Mouse (Mus musculus): ENCODE results near the gene Fhit. TPM values are rescaled to one million over a fixed set of nuclear protein-coding genes. Genes with fewer than 3 reads are reported as not detected.

Fhit gene
- polyA plus RNA-seq, 1 experiment from 2014 or later: 5.0 TPM

GRCm38 (mm10) chr14:10526800-10527199 is 635.0 kb downstream of the Fhit start:
- DNase-seq (ENCODE audit: low spot score) (no peak), ATAC-seq (replicated peaks; ENCODE audit: insufficient number of reproducible peaks, low FRiP score, low TSS enrichment, low read depth) (no peak)
- Histone ChIP-seq H3K4me2 (ENCODE audit: low read depth, low read length) (no peak overlapping the region), H3K27ac (replicated peaks; ENCODE audit: low read depth, low read length) (no peak overlapping the region), H3K36me3 (replicated peaks; ENCODE audit: control insufficient read depth, insufficient read depth, low read depth, low read length) (no peaks in the 10 kb centered on the region), H3K4me1 (ENCODE audit: control insufficient read depth, insufficient read depth, low read length) (no peaks in the 10 kb centered on the region), H3K9ac (replicated peaks; ENCODE audit: low read length) (no peak overlapping the region), H3K9me3 (replicated peaks; ENCODE audit: control insufficient read depth, low read length) (no peaks in the 10 kb centered on the region), H3K4me3 (ENCODE audit: low read depth, low read length) (no peak overlapping the region), H3K27me3 (ENCODE audit: control insufficient read depth, insufficient read depth, low read length) (no peaks in the 10 kb centered on the region)
- WGBS: 34% methylated on average over 2 of the region's 2 CpGs

GRCm38 (mm10) chr14:10525786-10526185 is 636.0 kb downstream of the Fhit start:
- Histone ChIP-seq H3K4me1 (ENCODE audit: control insufficient read depth, insufficient read depth, low read length) (no peaks in the 10 kb centered on the region), H3K9me3 (replicated peaks; ENCODE audit: control insufficient read depth, low read length) (no peaks in the 10 kb centered on the region), H3K27me3 (ENCODE audit: control insufficient read depth, insufficient read depth, low read length) (no peaks in the 10 kb centered on the region), H3K4me2 (ENCODE audit: low read depth, low read length) (no peak overlapping the region), H3K27ac (replicated peaks; ENCODE audit: low read depth, low read length) (no peak overlapping the region), H3K4me3 (ENCODE audit: low read depth, low read length) (no peak overlapping the region), H3K9ac (replicated peaks; ENCODE audit: low read length) (no peak overlapping the region), H3K36me3 (replicated peaks; ENCODE audit: control insufficient read depth, insufficient read depth, low read depth, low read length) (no peaks in the 10 kb centered on the region)
- 84% methylated on average over 4 of the region's 4 CpGs for whole genome bisulfite sequencing
- DNase-seq (ENCODE audit: low spot score) (no peak), ATAC-seq (replicated peaks; ENCODE audit: insufficient number of reproducible peaks, low FRiP score, low TSS enrichment, low read depth) (no peak)

- ATAC-seq (replicated peaks; ENCODE audit: insufficient number of reproducible peaks, low FRiP score, low TSS enrichment, low read depth) (no peak), DNase-seq (ENCODE audit: low spot score) (no peak)
- no peak overlapping the region for H3K27ac ChIP-seq (replicated peaks; ENCODE audit: low read depth, low read length)
- H3K27me3 ChIP-seq (ENCODE audit: control insufficient read depth, insufficient read depth, low read length): no peaks in the 10 kb centered on the region
- H3K9ac ChIP-seq (replicated peaks; ENCODE audit: low read length): no peak overlapping the region
- H3K9me3 ChIP-seq (replicated peaks; ENCODE audit: control insufficient read depth, low read length): no peaks in the 10 kb centered on the region
- no peaks in the 10 kb centered on the region for H3K36me3 ChIP-seq (replicated peaks; ENCODE audit: control insufficient read depth, insufficient read depth, low read depth, low read length)
- no peaks in the 10 kb centered on the region for H3K4me1 ChIP-seq (ENCODE audit: control insufficient read depth, insufficient read depth, low read length)
- H3K4me2 ChIP-seq (ENCODE audit: low read depth, low read length): no peak overlapping the region
- H3K4me3 ChIP-seq (ENCODE audit: low read depth, low read length): no peak overlapping the region
Measured at GRCm38 (mm10) chr14:10514026-10514425, 647.8 kb downstream of the Fhit start.

- ATAC-seq (replicated peaks; ENCODE audit: insufficient number of reproducible peaks, low FRiP score, low TSS enrichment, low read depth): no peak
- no peaks in the 10 kb centered on the region for H3K4me1 ChIP-seq (ENCODE audit: control insufficient read depth, insufficient read depth, low read length)
Measured at GRCm38 (mm10) chr14:10509252-10509651, 652.6 kb downstream of the Fhit start.

GRCm38 (mm10) chr14:10507560-10507959 is 654.3 kb downstream of the Fhit start:
- Histone ChIP-seq H3K27ac (replicated peaks; ENCODE audit: low read depth, low read length) (no peak overlapping the region), H3K4me3 (ENCODE audit: low read depth, low read length) (no peak overlapping the region), H3K4me2 (ENCODE audit: low read depth, low read length) (no peak overlapping the region), H3K9ac (replicated peaks; ENCODE audit: low read length) (no peak overlapping the region), H3K9me3 (replicated peaks; ENCODE audit: control insufficient read depth, low read length) (no peaks in the 10 kb centered on the region), H3K27me3 (ENCODE audit: control insufficient read depth, insufficient read depth, low read length) (no peaks in the 10 kb centered on the region), H3K36me3 (replicated peaks; ENCODE audit: control insufficient read depth, insufficient read depth, low read depth, low read length) (no peaks in the 10 kb centered on the region), H3K4me1 (ENCODE audit: control insufficient read depth, insufficient read depth, low read length) (no peaks in the 10 kb centered on the region)
- ATAC-seq (replicated peaks; ENCODE audit: insufficient number of reproducible peaks, low FRiP score, low TSS enrichment, low read depth): 0 out of 2 replicates have a peak, but pooled peaks have one; percentile 34
- DNase-seq (ENCODE audit: low spot score): peak; percentile 73
- 13% methylated on average over 1 of the region's 1 CpGs for WGBS

More at GRCm38 (mm10) chr14:10509252-10509651, 652.6 kb downstream of the Fhit start:
- no peak overlapping the region for H3K4me3 ChIP-seq (ENCODE audit: low read depth, low read length)
- H3K4me2 ChIP-seq (ENCODE audit: low read depth, low read length): no peak overlapping the region
- DNase-seq (ENCODE audit: low spot score): no peak
- no peak overlapping the region for H3K9ac ChIP-seq (replicated peaks; ENCODE audit: low read length)
- no peak overlapping the region for H3K27ac ChIP-seq (replicated peaks; ENCODE audit: low read depth, low read length)
- H3K9me3 ChIP-seq (replicated peaks; ENCODE audit: control insufficient read depth, low read length): no peaks in the 10 kb centered on the region
- H3K27me3 ChIP-seq (ENCODE audit: control insufficient read depth, insufficient read depth, low read length): no peaks in the 10 kb centered on the region
- no peaks in the 10 kb centered on the region for H3K36me3 ChIP-seq (replicated peaks; ENCODE audit: control insufficient read depth, insufficient read depth, low read depth, low read length)

- Histone ChIP-seq H3K9me3 (replicated peaks; ENCODE audit: control insufficient read depth, low read length) (no peaks in the 10 kb centered on the region), H3K36me3 (replicated peaks; ENCODE audit: control insufficient read depth, insufficient read depth, low read depth, low read length) (no peaks in the 10 kb centered on the region), H3K9ac (replicated peaks; ENCODE audit: low read length) (no peak overlapping the region), H3K27me3 (ENCODE audit: control insufficient read depth, insufficient read depth, low read length) (no peaks in the 10 kb centered on the region), H3K4me3 (ENCODE audit: low read depth, low read length) (no peak overlapping the region), H3K4me1 (ENCODE audit: control insufficient read depth, insufficient read depth, low read length) (no peaks in the 10 kb centered on the region), H3K4me2 (ENCODE audit: low read depth, low read length) (no peak overlapping the region), H3K27ac (replicated peaks; ENCODE audit: low read depth, low read length) (no peak overlapping the region)
- DNase-seq (ENCODE audit: low spot score) (no peak), ATAC-seq (replicated peaks; ENCODE audit: insufficient number of reproducible peaks, low FRiP score, low TSS enrichment, low read depth) (no peak)
- WGBS: 80% methylated on average over 3 of the region's 3 CpGs
Measured at GRCm38 (mm10) chr14:10485798-10486197, 676.0 kb downstream of the Fhit start.

- Histone ChIP-seq H3K4me2 (ENCODE audit: low read depth, low read length) (no peak overlapping the region), H3K27ac (replicated peaks; ENCODE audit: low read depth, low read length) (no peak overlapping the region), H3K9me3 (replicated peaks; ENCODE audit: control insufficient read depth, low read length) (no peaks in the 10 kb centered on the region), H3K4me1 (ENCODE audit: control insufficient read depth, insufficient read depth, low read length) (no peaks in the 10 kb centered on the region), H3K9ac (replicated peaks; ENCODE audit: low read length) (no peak overlapping the region), H3K4me3 (ENCODE audit: low read depth, low read length) (no peak overlapping the region), H3K36me3 (replicated peaks; ENCODE audit: control insufficient read depth, insufficient read depth, low read depth, low read length) (no peaks in the 10 kb centered on the region), H3K27me3 (ENCODE audit: control insufficient read depth, insufficient read depth, low read length) (no peaks in the 10 kb centered on the region)
- WGBS: 87% methylated on average over 3 of the region's 3 CpGs
- DNase-seq (ENCODE audit: low spot score) (no peak), ATAC-seq (replicated peaks; ENCODE audit: insufficient number of reproducible peaks, low FRiP score, low TSS enrichment, low read depth) (no peak)
Measured at GRCm38 (mm10) chr14:10482851-10483613, 678.8 kb downstream of the Fhit start.

- ATAC-seq (replicated peaks; ENCODE audit: insufficient number of reproducible peaks, low FRiP score, low TSS enrichment, low read depth) (no peak), DNase-seq (ENCODE audit: low spot score) (no peak)
- H3K4me1 ChIP-seq (ENCODE audit: control insufficient read depth, insufficient read depth, low read length): no peaks in the 10 kb centered on the region
- H3K36me3 ChIP-seq (replicated peaks; ENCODE audit: control insufficient read depth, insufficient read depth, low read depth, low read length): no peaks in the 10 kb centered on the region
- H3K27me3 ChIP-seq (ENCODE audit: control insufficient read depth, insufficient read depth, low read length): no peaks in the 10 kb centered on the region
- no peak overlapping the region for H3K4me3 ChIP-seq (ENCODE audit: low read depth, low read length)
- no peak overlapping the region for H3K4me2 ChIP-seq (ENCODE audit: low read depth, low read length)
- WGBS: 73% methylated on average over 2 of the region's 2 CpGs
- no peaks in the 10 kb centered on the region for H3K9me3 ChIP-seq (replicated peaks; ENCODE audit: control insufficient read depth, low read length)
- no peak overlapping the region for H3K27ac ChIP-seq (replicated peaks; ENCODE audit: low read depth, low read length)
- no peak overlapping the region for H3K9ac ChIP-seq (replicated peaks; ENCODE audit: low read length)
Measured at GRCm38 (mm10) chr14:10481370-10481769, 680.5 kb downstream of the Fhit start.
